Mouse (Mus musculus): ENCODE data around the gene Rps26.

DNA sequence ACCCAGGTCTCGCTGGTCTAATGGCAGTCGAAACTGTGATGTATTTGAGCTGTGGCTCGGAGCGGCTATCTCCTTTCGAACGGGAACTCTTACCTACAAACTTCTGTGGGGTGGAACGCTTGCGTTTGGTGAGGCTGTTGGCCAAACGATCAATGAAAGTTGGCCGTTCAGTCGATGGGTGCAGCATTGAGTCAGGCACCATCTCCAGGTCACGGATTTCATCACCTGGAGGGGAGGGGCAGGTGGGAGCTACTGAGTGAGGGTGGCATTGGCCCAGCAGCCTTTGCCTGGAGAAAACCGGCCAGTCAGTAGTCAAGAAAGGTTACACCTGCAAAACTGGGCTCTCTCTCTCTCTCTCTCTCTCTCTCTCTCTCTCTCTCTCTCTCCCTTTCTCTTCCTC, 9.2 kb upstream of the Rps26 start:
- TF ChIP-seq E2F4 (IDR thresholded peaks at IDR 0.05; ENCODE audit: insufficient read depth) (no peak), POLR2A (IDR thresholded peaks at IDR 0.05; ENCODE audit: insufficient read length, low read depth) (no peak), MAX (IDR thresholded peaks at IDR 0.05; ENCODE audit: low read depth) (no peak)
